Mouse (Mus musculus) heart, adult 9 months (tissue): ENCODE measurements around the gene Barx2.
A peak's percentile ranks its signal among the peaks of the same experiment; 100 is the strongest.

Experiments used
- DNase-seq, 2 experiments: peaks; one replicate each; pipeline ENCODE4 v3.0.0; 2022; ENCODE audit warnings: low spot score in 2 of 2

Gene Barx2

DNA sequence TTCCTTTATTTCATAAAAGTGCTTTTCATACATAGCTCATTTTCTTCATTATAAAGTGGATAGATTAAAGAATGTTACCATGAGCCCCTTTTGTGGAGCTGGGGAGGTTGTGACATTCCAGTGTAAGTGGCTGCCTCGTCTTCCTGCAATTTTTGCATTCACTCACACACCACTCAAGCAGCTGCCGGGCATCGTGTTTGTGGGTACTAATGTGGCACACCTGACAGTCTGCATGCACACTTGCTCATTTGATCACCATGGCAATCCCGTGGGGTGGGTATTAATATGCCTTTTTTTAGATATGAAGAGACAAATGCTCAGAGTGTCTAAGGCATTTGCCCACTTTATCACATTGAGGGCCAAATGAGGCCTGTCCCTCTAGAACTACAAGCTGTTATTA, 24.9 kb downstream of the Barx2 start:
- no peak for DNase-seq

DNA sequence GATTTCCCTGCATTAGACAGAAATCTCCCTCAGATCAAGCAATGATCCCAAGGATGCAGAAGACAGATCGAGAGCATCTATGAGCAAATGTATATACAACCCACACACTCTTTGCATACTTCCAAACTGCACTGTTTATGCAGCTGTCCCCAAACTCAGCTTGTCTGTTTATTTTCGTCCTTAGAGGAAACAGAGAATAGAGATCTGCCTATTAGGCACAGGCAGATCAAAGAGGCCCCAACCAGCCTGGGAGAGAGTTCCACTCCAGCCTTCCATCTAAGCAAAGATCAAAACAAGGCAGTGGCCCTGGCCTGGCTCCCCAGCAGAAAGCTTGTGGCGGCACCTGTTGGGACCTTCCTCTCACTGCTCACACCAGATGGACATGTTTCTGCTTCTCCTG, 27.0 kb downstream of the Barx2 start:
- DNase-seq, result no peak

DNA sequence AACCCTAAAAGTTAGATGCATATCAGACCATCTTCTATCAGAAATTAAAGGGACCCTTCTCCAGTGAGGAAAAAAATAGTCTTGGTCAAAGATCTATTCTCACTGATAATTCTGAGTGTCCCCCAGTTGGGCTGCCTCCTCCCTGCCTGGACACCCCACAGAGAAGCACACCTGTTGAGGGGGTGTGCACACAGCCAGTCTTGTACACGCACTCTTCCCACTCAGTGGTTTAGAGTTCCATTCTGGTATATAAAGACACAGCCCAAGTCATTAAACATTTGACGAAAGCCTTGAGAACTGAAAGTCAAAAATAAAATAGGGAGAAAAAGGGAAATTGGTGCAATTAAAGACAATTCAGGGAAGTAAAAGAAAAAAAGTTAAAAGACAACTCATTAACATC, 30.9 kb downstream of the Barx2 start:
- DNase-seq, result no peak

DNA sequence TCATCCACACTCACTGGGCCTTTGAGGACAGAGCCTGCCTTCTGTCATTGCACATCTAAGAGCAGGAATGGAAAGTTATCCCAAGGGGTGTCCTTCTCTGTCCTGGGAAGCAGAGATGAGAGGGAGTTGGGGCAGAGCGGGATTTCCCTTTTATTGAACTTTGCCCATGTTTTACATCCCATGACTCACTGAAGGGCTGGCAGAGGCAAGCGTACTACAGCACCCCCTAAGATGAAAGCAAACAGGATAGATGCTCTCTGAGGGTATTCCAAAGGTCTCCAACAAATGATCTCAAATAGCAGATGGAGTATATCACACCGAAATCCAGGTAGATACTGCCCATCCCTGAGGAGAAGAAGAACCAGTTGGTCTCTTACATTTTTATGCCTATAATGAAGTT, 37.7 kb downstream of the Barx2 start:
- no peak for DNase-seq

DNA sequence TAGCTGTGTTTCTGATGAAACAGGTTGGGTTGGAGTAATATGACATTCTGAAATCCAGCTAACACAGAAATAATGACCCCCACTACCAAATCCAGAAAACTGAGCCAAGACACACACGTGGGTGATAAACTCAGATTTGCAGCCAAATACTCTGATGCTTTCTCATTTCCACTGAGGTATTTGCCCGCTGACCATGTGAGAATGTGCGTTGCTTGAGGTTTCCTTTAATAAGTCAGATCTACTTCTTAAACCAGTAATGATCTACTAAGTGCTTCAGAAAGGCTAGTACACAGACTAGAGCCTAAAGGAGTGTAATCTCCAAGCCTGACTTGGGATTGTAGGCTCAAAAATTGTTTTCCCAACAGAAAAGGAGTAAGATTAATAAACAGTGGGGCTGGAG, 39.0 kb downstream of the Barx2 start:
- no peak for DNase-seq

DNA sequence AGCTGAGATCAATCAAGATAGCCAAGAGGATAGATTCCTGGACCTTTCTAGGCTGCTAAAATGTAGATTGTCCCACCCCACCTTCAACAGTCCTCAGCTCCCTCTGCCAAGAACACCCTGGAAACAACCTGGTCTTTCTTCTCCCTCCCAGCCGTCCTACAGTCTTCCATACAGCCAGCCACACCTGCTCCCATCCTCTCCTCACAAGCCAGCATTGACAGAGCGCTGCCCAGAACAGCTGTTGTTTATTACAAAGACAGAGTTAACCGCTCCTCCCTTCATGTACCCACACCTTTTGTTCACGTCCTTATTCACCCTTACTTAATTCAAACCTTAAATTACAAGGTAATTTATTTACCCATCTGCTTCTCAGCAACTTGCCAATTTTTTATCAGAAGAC, 41.9 kb downstream of the Barx2 start:
- DNase-seq, result no peak

DNA sequence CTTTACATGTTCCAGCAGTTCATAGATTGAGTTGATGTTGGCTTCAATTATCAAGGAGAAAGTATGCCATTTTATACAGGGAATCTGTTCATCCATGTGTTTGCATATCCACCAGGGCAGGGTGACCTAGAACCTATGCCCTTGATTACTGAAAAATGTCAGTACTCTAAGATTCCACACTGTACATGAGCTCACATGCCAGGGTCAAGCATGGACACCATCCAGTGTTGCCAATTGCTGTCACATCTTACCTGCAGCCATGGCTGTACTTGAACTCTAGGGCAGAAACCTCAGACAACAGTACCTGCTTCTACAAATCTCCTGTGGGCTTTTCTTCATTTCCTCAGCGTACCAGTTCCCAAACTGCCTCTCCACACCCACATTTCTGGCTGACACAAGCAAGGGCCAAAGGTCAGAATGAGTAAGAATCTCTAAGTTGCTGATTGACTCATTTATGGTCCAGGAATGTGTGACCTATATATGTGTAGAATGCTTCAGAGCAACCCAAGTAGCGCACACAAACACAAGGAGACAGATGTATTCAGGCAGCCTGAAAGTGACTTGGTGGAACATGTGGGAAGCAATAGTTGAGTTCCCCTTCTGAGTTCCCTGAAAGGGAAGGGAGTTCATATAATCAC, 44.3 kb downstream of the Barx2 start:
- no peak for DNase-seq

DNA sequence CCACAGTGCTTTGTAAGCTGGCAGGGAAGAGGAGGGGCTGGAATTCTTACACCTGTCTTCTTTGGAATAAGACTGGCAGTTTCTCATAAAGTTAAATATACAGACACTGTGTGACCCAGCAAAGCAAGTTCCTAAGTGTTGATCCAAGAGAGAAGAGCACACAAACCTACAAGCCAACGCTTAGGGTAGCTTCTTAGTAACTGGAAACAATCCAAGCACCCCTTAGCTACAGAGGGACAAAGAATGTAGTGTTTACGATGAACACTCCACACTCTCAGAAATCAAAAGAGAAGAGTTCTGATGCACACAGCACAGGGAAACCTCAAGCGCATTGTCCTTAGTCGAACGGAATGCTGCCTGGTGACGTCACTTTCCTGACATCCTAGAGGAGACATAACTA, 49.4 kb downstream of the Barx2 start:
- no peak for DNase-seq

DNA sequence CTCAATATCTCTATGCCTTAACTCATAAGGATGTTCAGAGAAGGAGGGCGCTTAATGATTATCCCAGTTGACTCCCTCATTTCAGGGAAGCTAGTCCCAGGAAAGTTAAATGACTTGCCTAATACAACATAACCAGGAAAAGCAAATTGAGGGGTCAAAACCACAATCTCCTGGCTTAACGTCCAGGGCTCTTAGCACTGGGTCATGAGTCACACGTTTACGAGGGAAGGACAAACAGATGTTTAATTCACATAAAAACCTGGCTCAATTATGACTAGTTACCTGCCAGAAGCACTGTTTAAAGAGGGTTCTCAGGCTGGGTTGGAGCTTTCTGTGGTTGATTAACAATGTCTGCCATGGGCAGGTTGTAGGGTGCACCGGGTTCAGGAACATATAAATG, 53.8 kb downstream of the Barx2 start:
- DNase-seq, result no peak

DNA sequence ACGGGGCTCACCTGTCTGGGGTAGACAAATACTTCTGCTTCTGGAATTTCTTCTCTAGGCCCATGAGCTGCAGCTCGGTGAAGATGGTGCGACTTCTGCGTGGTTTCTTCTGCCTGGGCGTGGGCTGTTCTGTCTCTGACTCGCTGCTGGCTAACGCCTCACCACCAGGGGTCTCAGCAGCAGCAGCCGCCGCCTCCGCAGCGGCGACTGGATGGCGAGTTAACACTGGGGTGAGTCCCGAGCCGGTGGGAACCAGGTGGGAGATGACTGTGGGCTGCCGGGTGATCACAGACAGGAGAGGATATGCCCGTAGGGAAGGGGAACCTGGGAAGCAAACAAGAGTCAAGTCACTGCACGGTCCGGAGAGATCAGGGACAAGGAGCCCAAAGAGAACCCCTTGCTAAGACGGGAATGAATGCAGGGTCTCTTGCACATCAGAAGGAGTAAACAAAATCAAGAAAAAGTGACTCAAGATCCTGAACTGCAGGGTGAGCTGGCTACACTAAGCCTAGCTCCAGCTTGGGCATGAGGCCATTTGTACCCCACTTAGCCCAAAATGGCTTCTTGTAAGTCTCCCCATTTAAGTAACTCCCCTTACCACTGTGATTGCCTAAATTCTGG, 54.4 kb downstream of the Barx2 start:
- no peak for DNase-seq

DNA sequence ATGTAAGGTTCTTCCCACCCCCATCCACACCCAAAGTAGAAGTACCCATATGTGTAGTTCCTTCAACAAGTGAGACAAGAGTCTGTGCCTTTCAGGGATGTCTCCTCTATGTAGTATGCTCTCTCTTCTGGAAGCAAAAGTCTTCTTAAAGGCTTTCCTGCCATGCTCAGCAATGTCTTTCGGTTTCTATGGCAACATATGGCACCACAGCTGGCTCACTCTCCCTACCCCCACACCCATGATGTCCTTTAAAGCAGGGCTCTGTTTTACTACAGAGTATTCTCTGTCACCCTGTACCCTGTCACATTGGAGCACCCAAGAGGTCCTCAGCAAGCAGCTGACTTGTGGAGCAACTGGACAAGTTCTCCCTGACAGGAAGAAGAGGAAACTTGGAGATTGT, 55.8 kb downstream of the Barx2 start:
- peak in 1 of 2 experiments; percentile 5 for DNase-seq

DNA sequence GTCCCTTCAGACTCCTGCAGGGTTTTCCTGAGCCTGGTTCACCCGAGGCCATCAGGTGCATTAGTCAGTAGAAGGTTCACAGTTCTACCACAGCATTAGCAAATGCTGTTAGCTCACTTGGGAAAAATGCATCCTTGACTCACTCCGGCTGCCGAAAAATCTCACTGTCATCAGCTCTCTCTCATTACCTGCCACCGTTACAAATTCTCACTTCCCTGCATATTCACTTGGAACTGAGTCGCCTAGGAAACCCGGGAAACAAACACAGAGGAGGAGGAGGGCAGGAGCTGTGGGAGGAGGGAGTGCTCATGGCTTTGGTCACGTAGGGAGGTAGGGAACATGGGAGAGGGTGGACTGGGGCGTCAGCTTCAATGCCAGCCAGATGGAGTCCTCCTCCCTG, 56.8 kb downstream of the Barx2 start:
- DNase-seq, result no peak

DNA sequence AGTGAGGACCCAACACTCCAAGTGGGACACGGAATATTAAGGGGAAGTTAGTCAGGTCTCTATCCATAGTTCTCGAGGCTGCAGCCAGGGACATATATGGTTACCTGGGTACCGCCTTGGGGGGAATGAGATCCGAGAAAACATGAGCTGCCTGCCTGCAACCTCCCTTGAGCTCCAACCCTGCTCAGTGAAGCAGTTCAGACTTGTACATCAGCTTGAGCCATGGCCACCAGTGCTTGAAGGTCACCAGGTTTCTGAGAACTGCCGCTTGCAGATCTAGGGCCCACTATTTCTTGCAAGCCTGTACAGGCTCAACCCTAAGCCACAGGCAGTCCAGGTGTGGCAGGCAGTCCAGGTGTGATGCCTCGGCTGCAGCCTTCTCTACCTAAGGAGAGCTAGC, 57.6 kb downstream of the Barx2 start:
- no peak for DNase-seq

DNA sequence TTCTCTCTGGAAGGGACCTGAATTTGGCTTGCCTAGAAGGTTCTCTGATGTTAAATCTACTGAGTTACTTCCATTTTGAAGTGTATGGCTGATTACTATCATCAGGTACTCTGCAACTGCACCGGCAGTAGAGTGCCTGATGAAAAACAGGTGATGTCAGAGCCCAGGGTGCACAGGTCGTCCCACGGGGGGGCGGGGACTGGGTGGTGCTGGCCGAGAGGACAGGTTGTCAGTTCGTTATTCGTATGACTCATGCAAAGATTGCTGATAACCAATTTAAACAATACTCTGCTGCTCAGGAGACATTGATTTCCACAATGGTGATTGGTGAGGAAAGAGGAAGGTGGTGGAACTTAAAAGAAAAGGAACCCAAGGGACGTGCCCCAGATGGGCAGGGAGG, 61.6 kb downstream of the Barx2 start:
- no peak for DNase-seq

DNA sequence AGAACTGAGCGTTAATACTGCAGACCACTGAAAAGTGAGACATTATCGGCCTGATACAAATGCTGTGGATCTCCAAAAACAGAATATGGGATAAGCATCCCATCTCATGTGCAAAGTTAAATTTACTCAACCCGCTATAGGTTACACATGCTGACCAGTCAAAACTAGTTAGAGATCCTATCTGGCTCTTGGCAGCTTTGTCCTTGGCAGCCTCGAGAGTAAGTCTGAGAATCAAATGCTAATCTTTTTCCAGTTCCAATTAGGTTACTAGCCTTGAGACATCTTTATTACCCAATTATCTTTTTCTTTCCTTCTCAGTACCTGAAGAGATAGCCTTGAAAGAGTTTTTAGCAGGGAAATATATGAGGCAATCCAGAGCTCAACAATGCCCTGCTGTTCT, 62.6 kb downstream of the Barx2 start:
- DNase-seq, result no peak

DNA sequence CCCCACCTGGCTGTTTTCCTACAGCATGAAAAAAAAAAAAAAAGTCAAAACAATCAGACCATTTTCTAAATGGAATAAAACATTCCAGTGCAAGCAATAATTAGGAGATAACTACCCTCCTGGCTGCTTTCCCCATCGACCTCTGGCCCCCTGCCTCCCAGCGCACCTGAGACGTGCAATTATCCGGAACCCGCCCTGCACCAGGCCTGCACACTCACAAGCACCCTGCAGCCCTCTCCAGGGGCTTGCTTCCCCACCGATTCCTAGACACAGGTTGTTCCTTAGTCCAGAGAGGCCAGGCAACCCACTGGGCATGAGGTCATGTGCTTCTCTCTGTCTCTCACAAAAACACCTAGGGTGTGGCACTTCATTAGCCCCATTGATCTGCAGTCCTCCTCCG, 63.9 kb downstream of the Barx2 start:
- DNase-seq, result no peak

DNA sequence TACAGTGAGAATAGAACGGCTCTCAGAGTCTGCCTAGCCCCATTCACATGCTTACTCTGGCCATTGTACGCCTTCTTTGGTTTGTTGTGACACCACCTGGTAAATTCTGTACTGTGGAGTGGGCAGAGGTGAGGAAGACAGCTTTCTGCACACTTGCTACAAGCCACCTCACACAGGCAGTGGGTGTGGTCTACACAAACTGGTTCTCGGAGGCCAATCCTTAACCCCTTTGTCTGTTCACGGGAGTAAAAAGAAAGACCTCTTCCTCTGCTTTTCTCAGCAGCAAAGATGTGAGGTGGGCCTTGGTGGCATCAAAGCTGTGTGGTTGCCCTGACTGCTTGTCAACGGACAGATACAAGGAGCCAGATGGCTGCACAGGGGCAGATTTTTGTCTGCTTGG, 68.6 kb downstream of the Barx2 start:
- no peak for DNase-seq

DNA sequence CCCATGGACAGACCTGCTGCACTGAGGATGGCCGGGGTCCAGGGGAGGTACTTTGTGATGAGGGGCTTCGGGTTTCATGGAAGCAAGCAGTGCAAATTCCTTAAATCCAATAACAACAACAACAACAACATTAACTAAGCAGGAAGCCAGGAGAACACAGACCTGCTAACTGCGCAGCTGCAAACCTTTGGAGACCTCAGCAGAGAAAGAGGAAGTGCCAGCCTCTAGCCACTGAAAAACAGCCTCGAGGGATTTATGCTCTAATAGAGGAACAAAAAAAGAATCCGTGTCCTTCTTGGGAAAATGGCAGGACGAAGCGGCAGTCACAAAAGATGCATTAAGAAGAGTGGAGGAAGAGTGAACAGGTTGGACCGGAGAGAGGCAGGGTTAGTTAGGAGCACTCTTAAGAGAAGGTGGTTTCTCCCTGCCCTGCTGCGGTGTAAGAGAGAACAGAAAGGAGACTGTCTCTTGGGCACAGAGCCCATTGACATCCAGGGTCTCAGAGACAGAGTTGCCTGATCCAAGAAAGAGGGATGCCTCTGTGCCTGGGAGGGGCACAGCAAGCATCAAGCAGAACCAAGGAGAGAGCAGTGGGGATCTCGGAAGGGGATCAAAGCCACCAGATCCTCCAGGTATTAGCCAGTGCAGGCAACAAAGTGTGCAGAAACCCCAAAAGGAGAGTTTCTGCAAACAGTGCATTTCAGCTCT, 72.0 kb downstream of the Barx2 start:
- peak; percentile 4 to 8 for DNase-seq

DNA sequence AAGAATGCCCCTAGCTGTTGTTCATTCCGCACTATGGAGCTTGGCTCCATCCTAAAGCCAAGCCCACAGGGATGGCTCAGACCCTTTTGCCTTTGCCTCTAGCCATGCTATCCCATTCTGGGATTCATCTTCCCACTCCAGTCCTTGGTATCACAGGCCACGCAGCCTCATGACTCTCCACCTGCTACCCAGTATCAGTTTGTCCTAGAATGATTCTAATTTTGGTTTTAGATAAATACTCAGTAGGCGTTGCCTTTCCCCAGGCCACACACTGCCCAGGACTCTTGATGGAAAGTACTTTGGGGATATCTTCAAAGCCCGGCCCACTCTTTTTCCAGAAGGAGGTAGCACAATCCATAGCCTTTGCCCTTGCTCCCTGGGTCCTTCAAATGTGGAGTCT, 72.7 kb downstream of the Barx2 start:
- peak; percentile 17 to 19 for DNase-seq

DNA sequence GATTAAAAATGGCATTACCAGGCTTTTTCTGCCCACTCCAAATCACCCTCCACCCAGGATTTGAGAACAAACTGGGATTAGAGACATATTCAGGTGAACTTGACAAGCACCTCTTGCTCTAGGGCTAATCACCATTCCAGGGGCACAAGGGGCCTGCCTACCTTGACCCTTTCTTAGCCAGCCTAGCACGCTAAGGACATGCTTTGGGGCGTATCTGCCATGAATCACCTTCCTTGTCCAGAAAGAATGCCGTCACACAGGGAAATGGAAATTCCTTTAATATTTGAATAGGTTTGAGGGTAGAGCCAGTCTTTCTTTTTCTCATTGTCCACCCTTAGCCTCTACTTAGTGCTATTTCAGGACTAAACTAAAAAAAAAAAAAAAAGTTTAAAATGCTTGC, 73.2 kb downstream of the Barx2 start:
- no peak for DNase-seq

DNA sequence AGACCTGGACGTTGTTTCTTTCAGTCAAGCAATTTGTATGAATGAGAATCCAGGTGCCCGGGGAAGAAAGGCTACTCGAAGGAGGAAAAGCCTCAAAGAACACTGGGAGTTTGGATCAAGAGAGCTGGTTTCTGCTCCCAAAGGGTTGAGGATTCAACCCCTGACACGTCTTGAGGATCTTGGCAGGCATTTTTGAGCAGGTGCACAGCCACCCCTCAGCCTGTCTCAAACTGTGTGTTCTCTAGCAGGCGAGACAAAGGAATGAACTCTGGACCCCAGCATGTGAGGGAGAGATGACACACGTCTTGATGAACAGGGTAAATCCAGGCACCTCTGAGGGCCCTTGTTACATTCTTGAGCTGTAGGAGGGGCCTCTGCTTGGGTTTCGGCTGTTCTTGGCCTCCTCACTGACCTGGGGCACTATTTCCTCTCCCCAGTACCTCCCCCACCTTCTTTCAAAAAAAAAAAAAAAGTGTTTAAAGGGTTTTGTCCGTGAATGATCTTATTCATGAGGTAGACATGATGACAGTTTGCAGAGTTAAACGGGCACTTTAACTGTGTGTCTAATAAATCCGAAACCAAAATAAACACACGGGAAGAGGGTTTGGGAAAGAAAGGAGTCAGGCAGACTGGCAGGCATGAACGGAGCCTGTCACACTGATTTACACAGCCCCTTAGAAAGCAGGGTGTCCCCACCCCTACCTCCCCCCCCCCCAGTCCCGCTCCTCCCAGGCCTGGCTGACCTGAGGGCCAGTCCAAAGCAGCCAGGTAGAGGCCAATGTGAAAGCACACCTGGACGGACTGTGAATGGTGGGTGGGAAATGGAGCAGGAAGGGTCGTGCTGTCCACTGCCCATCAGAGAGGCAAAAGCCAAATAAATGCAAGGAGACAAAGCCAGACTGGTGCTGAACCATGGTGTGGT, 73.9 kb downstream of the Barx2 start:
- no peak for DNase-seq

DNA sequence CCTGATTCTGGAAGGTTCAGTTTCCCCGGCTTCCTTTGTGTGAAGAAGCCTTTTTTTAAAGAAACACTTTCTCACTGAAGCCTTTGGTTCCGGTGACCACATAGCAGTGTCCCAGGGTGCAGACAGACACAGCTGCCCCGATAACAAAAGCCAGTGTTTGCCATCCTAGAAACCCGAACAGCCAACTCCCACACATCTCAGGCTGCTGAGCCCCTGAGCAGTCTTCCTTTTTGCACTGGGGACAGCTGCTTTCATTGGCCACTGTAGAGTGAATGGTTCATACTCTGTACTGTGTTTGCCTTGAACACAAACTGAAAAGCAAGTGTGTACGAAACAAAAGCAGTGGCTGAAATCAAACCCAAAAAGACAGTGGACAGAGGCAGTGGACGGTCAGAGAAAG, 75.2 kb downstream of the Barx2 start:
- DNase-seq, result no peak
